Mouse (Mus musculus) fat pad, adult 2 months (tissue): ENCODE results near the gene Gm29797.

Experiments
- DNase-seq: peaks from one replicate; pipeline ENCODE4 v3.0.0-alpha.2; 2011; ENCODE audit warnings: low read depth, low spot score; ENCODE audit errors: extremely low read depth

Gene Gm29797

GRCm38 (mm10) chr2:181671984-181672383, 15.2 kb downstream of the Gm29797 start:
- DNase-seq, result no peak

GRCm38 (mm10) chr2:181673501-181673900, 16.7 kb downstream of the Gm29797 start:
- DNase-seq, result no peak

- DNase-seq, result no peak
These were observed 18.1 kb downstream of the Gm29797 start for GRCm38 (mm10) chr2:181674934-181675333.

- no peak for DNase-seq
These were observed 18.6 kb downstream of the Gm29797 start for GRCm38 (mm10) chr2:181675454-181675853.

GRCm38 (mm10) chr2:181676424-181676823, 19.6 kb downstream of the Gm29797 start:
- no peak for DNase-seq

- no peak for DNase-seq
These were observed 20.4 kb downstream of the Gm29797 start for GRCm38 (mm10) chr2:181677096-181677754.

- DNase-seq, result no peak
These were observed 20.9 kb downstream of the Gm29797 start for GRCm38 (mm10) chr2:181677755-181678098.

GRCm38 (mm10) chr2:181678780-181679179, 21.9 kb downstream of the Gm29797 start:
- no peak for DNase-seq

GRCm38 (mm10) chr2:181679951-181680715, 23.3 kb downstream of the Gm29797 start, which contains the start of gene Tcea2:
Gene Tcea2, plus strand, starts transcription at chr2:181680310.
- no peak for DNase-seq

GRCm38 (mm10) chr2:181680716-181681117, 23.9 kb downstream of the Gm29797 start:
- no peak for DNase-seq

GRCm38 (mm10) chr2:181681978-181682377, 25.1 kb downstream of the Gm29797 start:
- no peak for DNase-seq

- no peak for DNase-seq
These were observed 26.5 kb downstream of the Gm29797 start for GRCm38 (mm10) chr2:181683381-181683780.

GRCm38 (mm10) chr2:181684713-181685112, 27.9 kb downstream of the Gm29797 start:
- no peak for DNase-seq

GRCm38 (mm10) chr2:181685686-181686085, 28.9 kb downstream of the Gm29797 start:
- DNase-seq, result no peak

- no peak for DNase-seq
These were observed 30.8 kb downstream of the Gm29797 start for GRCm38 (mm10) chr2:181687586-181687985.

- DNase-seq, result no peak
These were observed 32.8 kb downstream of the Gm29797 start for GRCm38 (mm10) chr2:181689466-181690160.

- DNase-seq, result no peak
These were observed 34.2 kb downstream of the Gm29797 start for GRCm38 (mm10) chr2:181691083-181691482.

- no peak for DNase-seq
These were observed 34.7 kb downstream of the Gm29797 start for GRCm38 (mm10) chr2:181691571-181691970.

GRCm38 (mm10) chr2:181692304-181692703, 35.5 kb downstream of the Gm29797 start:
- no peak for DNase-seq

GRCm38 (mm10) chr2:181693339-181694280, 36.8 kb downstream of the Gm29797 start, which contains the start of gene Rgs19:
Gene Rgs19, minus strand, starts transcription at chr2:181693977.
- DNase-seq, result no peak

- DNase-seq, result no peak
These were observed 37.7 kb downstream of the Gm29797 start for GRCm38 (mm10) chr2:181694581-181694980.
